Mouse (Mus musculus): ENCODE measurements around the gene Slc39a3. TPM values are rescaled to one million over a fixed set of nuclear protein-coding genes. Genes with fewer than 3 reads are reported as not detected.

Gene Slc39a3
- 33.3 and 38.9 TPM in 2 replicates for polyA plus RNA-seq (2021; fragmentation: Nextera tagmentation)
- long read RNA-seq, experiment 1, transcript Slc39a3-201 (4 exons, 3,680 nt): minor isoform, 21 of 82 reads
- long read RNA-seq, experiment 1, transcript Slc39a3-202 (4 exons, 3,796 nt): major isoform, 31 of 82 reads
- long read RNA-seq, experiment 1, partial matches to known transcripts: 18 of 82 reads
- long read RNA-seq, experiment 1, other reads (novel, unspliced or antisense): 10 of 82 reads
- long read RNA-seq, experiment 2, transcript Slc39a3-205 (2 exons, 3,461 nt): minor isoform, 5 of 286 reads
- long read RNA-seq, experiment 2, transcript Slc39a3-201 (4 exons, 3,680 nt): minor isoform, 68 of 286 reads
- long read RNA-seq, experiment 2, transcript Slc39a3-202 (4 exons, 3,796 nt): major isoform, 156 of 286 reads
- long read RNA-seq, experiment 2, partial matches to known transcripts: 6 of 286 reads
- long read RNA-seq, experiment 2, other reads (novel, unspliced or antisense): 51 of 286 reads

GRCm38 (mm10) chr10:81036988-81037580 is at the start of gene Slc39a3:
Gene Slc39a3, minus strand, starts transcription at chr10:81037426.

GRCm38 (mm10) chr10:81069836-81070235 is 32.6 kb upstream of the Slc39a3 start, which contains the start of gene Thop1:
Gene Thop1, plus strand, starts transcription at chr10:81070035.

GRCm38 (mm10) chr10:81059603-81060543 is 22.6 kb upstream of the Slc39a3 start, which contains the start of gene Sgta:
Gene Sgta, minus strand, starts transcription at chr10:81060181.

GRCm38 (mm10) chr10:81025639-81026275 is 11.5 kb downstream of the Slc39a3 start, which contains the start of gene Diras1:
Gene Diras1, minus strand, starts transcription at chr10:81025662.

GRCm38 (mm10) chr10:81014393-81015384 is 22.5 kb downstream of the Slc39a3 start, which contains the start of gene Gng7:
Gene Gng7, minus strand, starts transcription at chr10:81014945.

Other genes starting within 250 kb of the Slc39a3 start
- 9.3 and 13.8 TPM in 2 replicates for gene Sf3a2, start 239.2 kb downstream of the Slc39a3 start, polyA plus RNA-seq (2021; fragmentation: Nextera tagmentation)
- gene Plekhj1, start 238.8 kb downstream of the Slc39a3 start, polyA plus RNA-seq (2021; fragmentation: Nextera tagmentation): 96.0 and 103 TPM in 2 replicates
- gene Amh, start 232.2 kb downstream of the Slc39a3 start, polyA plus RNA-seq (2021; fragmentation: Nextera tagmentation): not detected in 2 replicates
- 7.5 and 7.7 TPM in 2 replicates for gene Jsrp1, start 223.9 kb downstream of the Slc39a3 start, polyA plus RNA-seq (2021; fragmentation: Nextera tagmentation)
- 2,817 and 2,885 TPM in 2 replicates for gene Oaz1, start 210.8 kb downstream of the Slc39a3 start, polyA plus RNA-seq (2021; fragmentation: Nextera tagmentation)
- gene Lingo3, start 193.4 kb downstream of the Slc39a3 start, polyA plus RNA-seq (2021; fragmentation: Nextera tagmentation): 19.6 and 26.3 TPM in 2 replicates
- 326 and 354 TPM in 2 replicates for gene Lsm7, start 182.2 kb downstream of the Slc39a3 start, polyA plus RNA-seq (2021; fragmentation: Nextera tagmentation)
- 16.5 and 20.9 TPM in 2 replicates for gene Sppl2b, start 182.2 kb downstream of the Slc39a3 start, polyA plus RNA-seq (2021; fragmentation: Nextera tagmentation)
- gene Tmprss9, start 165.6 kb downstream of the Slc39a3 start, polyA plus RNA-seq (2021; fragmentation: Nextera tagmentation): 0.33 and 0.35 TPM in 2 replicates
- 632 and 637 TPM in 2 replicates for gene Timm13, start 136.5 kb downstream of the Slc39a3 start, polyA plus RNA-seq (2021; fragmentation: Nextera tagmentation)
- gene Lmnb2, start 119.2 kb downstream of the Slc39a3 start, polyA plus RNA-seq (2021; fragmentation: Nextera tagmentation): 3.1 and 3.8 TPM in 2 replicates
- 12.5 and 16.0 TPM in 2 replicates for gene Gadd45b, start 107.4 kb downstream of the Slc39a3 start, polyA plus RNA-seq (2021; fragmentation: Nextera tagmentation)
- 55.3 and 58.1 TPM in 2 replicates for gene Gng7, start 22.5 kb downstream of the Slc39a3 start, polyA plus RNA-seq (2021; fragmentation: Nextera tagmentation)
- gene Diras1, start 11.8 kb downstream of the Slc39a3 start, polyA plus RNA-seq (2021; fragmentation: Nextera tagmentation): 47.4 and 57.4 TPM in 2 replicates
- gene Sgta, start 22.8 kb upstream of the Slc39a3 start, polyA plus RNA-seq (2021; fragmentation: Nextera tagmentation): 251 and 255 TPM in 2 replicates
- gene Thop1, start 32.6 kb upstream of the Slc39a3 start, polyA plus RNA-seq (2021; fragmentation: Nextera tagmentation): 19.6 and 20.0 TPM in 2 replicates
- gene Creb3l3, start 61.4 kb upstream of the Slc39a3 start, polyA plus RNA-seq (2021; fragmentation: Nextera tagmentation): 1.1 and 1.4 TPM in 2 replicates
- 109 and 133 TPM in 2 replicates for gene Map2k2, start 68.5 kb upstream of the Slc39a3 start, polyA plus RNA-seq (2021; fragmentation: Nextera tagmentation)
- gene Zbtb7a, start 97.8 kb upstream of the Slc39a3 start, polyA plus RNA-seq (2021; fragmentation: Nextera tagmentation): 87.7 and 94.4 TPM in 2 replicates
- gene Pias4, start 130.5 kb upstream of the Slc39a3 start, polyA plus RNA-seq (2021; fragmentation: Nextera tagmentation): 15.8 and 17.3 TPM in 2 replicates
- gene Eef2, start 139.2 kb upstream of the Slc39a3 start, polyA plus RNA-seq (2021; fragmentation: Nextera tagmentation): 609 and 694 TPM in 2 replicates
- 3.5 and 5.3 TPM in 2 replicates for gene Dapk3, start 145.6 kb upstream of the Slc39a3 start, polyA plus RNA-seq (2021; fragmentation: Nextera tagmentation)
- not detected in 2 replicates for gene 4930442H23Rik, start 146.4 kb upstream of the Slc39a3 start, polyA plus RNA-seq (2021; fragmentation: Nextera tagmentation)
- gene Nmrk2, start 164.6 kb upstream of the Slc39a3 start, polyA plus RNA-seq (2021; fragmentation: Nextera tagmentation): not detected in 2 replicates
- 47.2 and 52.7 TPM in 2 replicates for gene Atcay, start 193.4 kb upstream of the Slc39a3 start, polyA plus RNA-seq (2021; fragmentation: Nextera tagmentation)
- gene Zfr2, start 195.7 kb upstream of the Slc39a3 start, polyA plus RNA-seq (2021; fragmentation: Nextera tagmentation): 33.7 and 36.7 TPM in 2 replicates
- 145 and 170 TPM in 2 replicates for gene Matk, start 215.5 kb upstream of the Slc39a3 start, polyA plus RNA-seq (2021; fragmentation: Nextera tagmentation)
- gene Mrpl54, start 229.5 kb upstream of the Slc39a3 start, polyA plus RNA-seq (2021; fragmentation: Nextera tagmentation): 119 and 122 TPM in 2 replicates
- gene Apba3, start 229.5 kb upstream of the Slc39a3 start, polyA plus RNA-seq (2021; fragmentation: Nextera tagmentation): 20.9 and 24.9 TPM in 2 replicates